Mouse (Mus musculus): Measurements from ENCODE around the gene Tomm70a.

The Tomm70a gene

GRCm38 (mm10) chr16:57189493-57189892 is 68.0 kb downstream of the Tomm70a start:
- DNase-seq (ENCODE audit: extremely low spot score, low read depth, low spot score) = no peak

- no peak for DNase-seq (ENCODE audit: extremely low spot score, low read depth, low spot score)
Observed at GRCm38 (mm10) chr16:57190390-57190789, 68.9 kb downstream of the Tomm70a start.

DNA sequence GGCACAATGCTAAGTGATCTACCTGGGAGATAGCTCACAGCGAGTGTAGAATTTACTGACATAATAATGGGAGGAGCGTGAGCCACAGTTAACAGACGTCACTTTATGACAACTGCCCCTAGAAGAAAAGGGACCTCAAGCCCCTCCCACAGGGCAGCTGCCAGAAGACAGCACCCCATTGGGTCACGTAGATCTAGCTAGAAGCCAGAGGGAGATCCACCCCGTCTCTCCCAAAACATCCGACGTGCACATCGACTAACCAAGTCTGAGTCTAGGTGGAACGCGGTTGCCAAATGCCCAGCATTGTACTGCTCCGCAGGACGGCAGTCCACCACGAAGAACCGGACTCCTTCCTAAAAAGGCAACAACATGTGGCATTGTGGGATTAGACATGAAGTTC is 69.7 kb downstream of the Tomm70a start:
- DNase-seq (ENCODE audit: extremely low spot score, low read depth, low spot score) = no peak

GRCm38 (mm10) chr16:57196590-57196989 is 75.1 kb downstream of the Tomm70a start:
- no peak for DNase-seq (ENCODE audit: extremely low spot score, low read depth, low spot score)

GRCm38 (mm10) chr16:57197281-57197680 is 75.8 kb downstream of the Tomm70a start:
- DNase-seq (ENCODE audit: extremely low spot score, low read depth, low spot score) = no peak

All from hindlimb bud, embryonic 11.5 days (tissue).